Mouse (Mus musculus) embryonic fibroblast, embryonic 13.5 days (primary cell): ENCODE results near the gene Fam57b.

Experiments
- CTCF ChIP-seq: IDR thresholded peaks from 2 replicates; pipeline ENCODE4 v1.5.1; 2011; ENCODE audit warnings: mild to moderate bottlenecking, control low read depth, low read length, moderate library complexity, borderline replicate concordance; ENCODE audit not compliant: insufficient read depth
- POLR2A ChIP-seq: IDR thresholded peaks from 2 replicates; pipeline ENCODE4 v1.6.1; 2011; ENCODE audit warnings: low read depth, mild to moderate bottlenecking, control low read depth, low read length, moderate library complexity

DNA sequence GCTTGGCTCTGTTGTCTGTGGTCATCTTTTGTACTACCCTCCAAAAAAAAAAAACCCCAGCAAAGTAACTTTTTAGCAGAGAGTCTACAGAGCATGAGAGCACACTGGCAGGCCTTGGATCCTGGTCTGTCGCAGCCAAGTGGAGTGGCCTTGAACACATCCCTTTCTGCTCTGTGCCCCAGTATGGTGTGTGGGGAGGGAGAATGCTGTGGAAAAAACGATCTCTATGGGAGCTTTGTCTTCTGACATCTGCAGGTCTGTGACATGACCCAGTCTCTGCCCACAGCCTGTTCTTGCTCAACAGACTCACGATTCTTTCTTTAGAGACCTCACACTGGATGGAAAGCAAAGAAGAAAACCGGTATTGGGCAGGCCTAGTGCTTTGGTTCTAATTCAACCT, 36.5 kb upstream of the Fam57b start:
- no peak for TF ChIP-seq CTCF
- TF ChIP-seq POLR2A, result no peak
